Mouse (Mus musculus) hindbrain, postnatal 0 days (tissue): ENCODE results near the gene Cacnb2. TPM values are rescaled to one million over a fixed set of nuclear protein-coding genes. Genes with fewer than 3 reads are reported as not detected.

Experiments
- ATAC-seq: fragments of 200-750 bp; cut with Nextera tagmentation; 2 replicates; pipeline ENCODE4 v1.8.0; 2017; ENCODE audit warnings: mild to moderate bottlenecking, moderate TSS enrichment, moderate library complexity
- DNase-seq: peaks from one replicate; pipeline ENCODE4 v3.0.0-alpha.2; 2015; ENCODE audit warnings: low spot score
- H3K27ac ChIP-seq: fragments of 300-500 bp; sonication (generic); 2 replicates; pipeline ENCODE4 v1.5.1; 2014; ENCODE audit warnings: mild to moderate bottlenecking
- H3K27me3 ChIP-seq: fragments of 300-500 bp; sonication (generic); 2 replicates; pipeline ENCODE4 v1.6.1; 2014; ENCODE audit warnings: low read length, mixed read lengths; ENCODE audit not compliant: insufficient read depth
- H3K36me3 ChIP-seq: fragments of 300-500 bp; sonication (generic); 2 replicates; pipeline ENCODE4 v1.6.1; 2014; ENCODE audit warnings: low read length, mixed read lengths; ENCODE audit not compliant: insufficient read depth
- H3K4me1 ChIP-seq: fragments of 300-500 bp; sonication (generic); 2 replicates; pipeline ENCODE4 v1.6.1; 2014; ENCODE audit warnings: antibody characterized with exemption, low read length, mixed read lengths; ENCODE audit not compliant: insufficient read depth
- H3K4me2 ChIP-seq: fragments of 300-500 bp; sonication (generic); 2 replicates; pipeline ENCODE4 v1.6.1; 2014; ENCODE audit warnings: low read depth, mild to moderate bottlenecking, low read length, moderate library complexity, mixed read lengths
- H3K4me3 ChIP-seq: fragments of 300-500 bp; sonication (generic); 2 replicates; pipeline ENCODE4 v1.5.1; 2014; ENCODE audit warnings: low read length
- H3K9ac ChIP-seq: fragments of 300-500 bp; sonication (generic); replicated peaks from 2 replicates; pipeline ENCODE4 v1.6.1; 2014; ENCODE audit warnings: mild to moderate bottlenecking, low read length, moderate library complexity, mixed read lengths
- H3K9me3 ChIP-seq: fragments of 300-500 bp; sonication (generic); 2 replicates; pipeline ENCODE4 v1.6.1; 2016; ENCODE audit warnings: low read length, mixed read lengths
- CTCF ChIP-seq: IDR thresholded peaks from 2 replicates; pipeline ENCODE4 v1.5.1; 2016; ENCODE audit warnings: antibody characterized with exemption, control low read depth, low read depth
- WGBS: fragments of 180-500 bp; shearing (Covaris S2); extraction: QIAGEN DNeasy Blood & Tissue Kit; methylation state at CpG from one replicate; pipeline ENCODE4 v1.1.7; 2014; 5-methylcytosine and 5-hydroxymethylcytosine counted together
- polyA plus RNA-seq: library from polyadenylated mRNA; unstranded; fragments of >200 nt; fragmentation: Nextera tagmentation; extraction: Ambion mirVana; gene quantifications from 2 replicates; pipeline ENCODE4 v1.2.1, GENCODE M21; 2015
- total RNA-seq: library from RNA; depleted of rRNA; stranded (reverse); fragments of >200 nt; gene quantifications from 2 replicates; pipeline ENCODE4 v1.2.3, GENCODE M21; 2014; rRNA removed

Gene Cacnb2
- 21.7 and 28.1 TPM in 2 replicates for total RNA-seq
- 8.1 and 9.1 TPM in 2 replicates for polyA plus RNA-seq

DNA sequence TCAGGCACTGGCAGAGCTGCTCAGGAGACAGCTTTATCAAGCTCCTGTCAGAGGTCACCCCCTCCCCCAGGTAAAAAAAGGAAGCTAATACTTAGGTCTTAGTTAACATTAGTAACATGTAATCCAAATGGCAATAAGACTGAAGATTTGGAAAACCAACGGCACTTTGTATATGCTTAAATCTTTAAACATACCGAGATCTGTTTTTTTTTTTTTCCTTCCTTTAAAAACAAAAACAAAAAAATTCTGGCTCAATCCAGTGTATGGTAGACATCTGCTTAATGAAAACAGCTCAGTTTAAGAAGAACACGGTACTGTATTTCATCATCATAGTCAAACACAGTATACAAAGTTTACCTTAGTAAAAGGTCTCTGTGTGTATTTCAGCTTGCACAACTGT lies at the start of gene Cacnb2:
TSS of gene Cacnb2 (plus strand) at position 301 of the 400 bp plus-strand sequence.
- peaks cover 8% of the 10 kb centered on the region; the same call in 1 of the 2 replicates for H3K4me1 ChIP-seq
- WGBS, result 62% methylated on average over 3 of the region's 3 CpGs
- TF ChIP-seq CTCF, result no peak
- H3K4me3 ChIP-seq, result peak within 1 kb of the TSS; percentile 74
- no peaks in the 10 kb centered on the region for H3K36me3 ChIP-seq
- no peak for ATAC-seq
- H3K4me2 ChIP-seq, result peak within 1 kb of the TSS; percentile 99
- no peaks in the 10 kb centered on the region for H3K27me3 ChIP-seq
- H3K9ac ChIP-seq, result peak within 1 kb of the TSS; percentile 61; the same call in 1 of the 2 replicates
- H3K27ac ChIP-seq, result peak within 1 kb of the TSS; percentile 69; the same call in 1 of the 2 replicates
- no peak for DNase-seq
- no peaks in the 10 kb centered on the region for H3K9me3 ChIP-seq

DNA sequence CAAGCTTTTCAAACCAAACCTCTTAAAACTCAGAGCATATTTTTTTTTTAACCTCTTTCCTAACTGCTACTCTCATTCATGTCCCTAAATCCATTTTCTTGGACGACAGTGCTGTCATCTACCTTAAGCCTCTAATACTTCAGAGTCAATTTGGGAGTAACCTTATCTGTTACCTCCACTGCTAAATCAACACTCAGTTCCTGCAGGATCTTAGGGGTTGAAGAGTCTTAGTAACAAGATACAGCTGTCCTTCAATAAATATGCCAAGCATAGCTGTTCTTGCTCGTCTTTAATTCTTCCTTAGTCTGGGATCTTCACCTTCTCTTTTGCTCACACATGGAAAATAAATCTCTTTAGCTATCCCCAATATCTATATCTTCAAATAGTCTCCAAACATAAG lies 34.9 kb upstream of the Cacnb2 start:
- Histone ChIP-seq H3K9ac (no peak overlapping the region), H3K4me1 (no peaks in the 10 kb centered on the region), H3K9me3 (no peaks in the 10 kb centered on the region), H3K36me3 (no peaks in the 10 kb centered on the region), H3K27ac (no peak overlapping the region), H3K27me3 (no peaks in the 10 kb centered on the region), H3K4me3 (no peak overlapping the region), H3K4me2 (no peak overlapping the region)
- ATAC-seq (no peak), DNase-seq (no peak)
- no peak for TF ChIP-seq CTCF
- WGBS, result 77% methylated on average over 2 of the region's 2 CpGs

DNA sequence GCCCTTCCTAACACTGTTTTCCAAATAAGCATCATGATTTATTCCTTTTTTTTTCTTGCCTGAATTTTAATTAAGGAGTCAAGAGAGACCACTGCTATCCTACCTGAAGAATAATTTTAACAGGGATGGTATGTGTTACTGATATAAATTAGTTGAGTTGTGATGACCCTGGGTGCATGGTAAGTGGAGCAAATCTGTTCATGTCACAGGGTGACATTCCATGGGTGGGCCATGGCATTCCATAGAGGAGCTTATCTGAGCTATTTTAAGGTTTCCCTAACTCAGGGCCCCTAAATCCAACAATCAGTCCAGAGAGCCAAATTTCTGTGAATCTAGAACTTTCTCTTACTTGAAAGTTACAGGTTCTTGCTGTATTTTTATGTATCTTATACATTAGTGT lies 31.6 kb upstream of the Cacnb2 start:
- ATAC-seq (no peak), DNase-seq (no peak)
- Histone ChIP-seq H3K36me3 (no peaks in the 10 kb centered on the region), H3K9ac (no peak overlapping the region), H3K4me1 (no peaks in the 10 kb centered on the region), H3K4me3 (no peak overlapping the region), H3K27me3 (no peaks in the 10 kb centered on the region), H3K4me2 (no peak overlapping the region), H3K9me3 (no peaks in the 10 kb centered on the region), H3K27ac (no peak overlapping the region)
- no peak for TF ChIP-seq CTCF

DNA sequence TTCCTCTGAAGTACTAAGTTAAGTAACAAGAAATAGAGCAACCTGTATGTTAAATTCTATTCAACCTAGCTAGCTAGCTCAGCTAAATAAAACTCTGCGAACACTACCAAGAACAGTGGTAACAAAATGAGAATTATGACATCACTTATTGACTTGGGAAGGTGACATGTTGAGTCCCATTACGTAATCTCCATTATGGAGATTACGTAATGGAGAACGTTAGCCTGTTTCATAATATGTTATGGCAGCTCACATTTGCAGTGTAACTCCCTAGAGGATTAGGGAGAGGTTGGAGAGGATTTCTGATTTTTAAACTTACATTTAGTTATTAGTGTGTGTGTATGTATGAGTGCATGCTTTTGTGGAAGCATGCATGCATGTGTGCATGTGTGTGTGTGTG lies 13.3 kb upstream of the Cacnb2 start:
- Histone ChIP-seq H3K27me3 (no peaks in the 10 kb centered on the region), H3K4me1 (no peaks in the 10 kb centered on the region), H3K9me3 (no peaks in the 10 kb centered on the region), H3K4me2 (no peak overlapping the region), H3K9ac (no peak overlapping the region), H3K27ac (no peak overlapping the region), H3K36me3 (no peaks in the 10 kb centered on the region), H3K4me3 (no peak overlapping the region)
- 84% methylated on average over 4 of the region's 4 CpGs for WGBS
- DNase-seq, result no peak
- ATAC-seq, result no peak
- no peak for TF ChIP-seq CTCF

DNA sequence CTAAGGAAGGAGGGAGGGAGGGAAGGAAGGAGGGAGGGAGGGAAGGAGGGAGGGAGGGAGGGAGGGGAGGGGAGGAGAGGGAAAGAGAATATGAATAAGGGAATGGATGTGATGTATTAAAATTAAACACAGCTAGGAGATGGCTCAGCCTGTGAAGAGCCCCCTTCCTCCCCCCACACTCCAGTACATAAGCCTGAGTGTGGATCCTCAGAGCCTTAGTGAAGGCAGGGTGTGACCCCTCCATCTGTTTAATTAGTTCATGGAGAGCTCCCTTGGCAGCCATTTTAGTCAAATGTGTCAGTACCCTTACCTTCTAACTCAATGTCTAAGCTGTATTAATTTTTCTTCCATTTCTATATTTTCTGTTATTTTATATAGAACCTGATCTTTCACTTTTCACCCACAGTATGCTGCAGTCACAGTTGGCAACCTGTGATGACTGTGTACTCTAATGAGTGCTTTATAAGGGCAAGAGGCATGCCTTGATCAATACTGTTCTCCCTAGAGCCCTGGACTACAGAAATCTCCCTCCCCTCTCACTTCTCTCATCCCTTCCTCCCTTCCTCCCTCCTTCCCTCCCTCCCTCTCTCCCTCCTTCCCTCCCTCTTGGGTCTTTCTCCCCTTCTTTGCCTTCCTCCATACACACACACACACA lies 4.9 kb upstream of the Cacnb2 start:
- DNase-seq, result no peak
- Histone ChIP-seq H3K4me3 (no peak overlapping the region), H3K27me3 (no peaks in the 10 kb centered on the region), H3K4me1 (no peaks in the 10 kb centered on the region), H3K4me2 (no peak overlapping the region), H3K36me3 (no peaks in the 10 kb centered on the region), H3K27ac (no peak overlapping the region), H3K9ac (no peak overlapping the region), H3K9me3 (no peaks in the 10 kb centered on the region)
- TF ChIP-seq CTCF, result no peak
- 0 out of 2 replicates have a peak, but pooled peaks have one; percentile 35 for ATAC-seq

DNA sequence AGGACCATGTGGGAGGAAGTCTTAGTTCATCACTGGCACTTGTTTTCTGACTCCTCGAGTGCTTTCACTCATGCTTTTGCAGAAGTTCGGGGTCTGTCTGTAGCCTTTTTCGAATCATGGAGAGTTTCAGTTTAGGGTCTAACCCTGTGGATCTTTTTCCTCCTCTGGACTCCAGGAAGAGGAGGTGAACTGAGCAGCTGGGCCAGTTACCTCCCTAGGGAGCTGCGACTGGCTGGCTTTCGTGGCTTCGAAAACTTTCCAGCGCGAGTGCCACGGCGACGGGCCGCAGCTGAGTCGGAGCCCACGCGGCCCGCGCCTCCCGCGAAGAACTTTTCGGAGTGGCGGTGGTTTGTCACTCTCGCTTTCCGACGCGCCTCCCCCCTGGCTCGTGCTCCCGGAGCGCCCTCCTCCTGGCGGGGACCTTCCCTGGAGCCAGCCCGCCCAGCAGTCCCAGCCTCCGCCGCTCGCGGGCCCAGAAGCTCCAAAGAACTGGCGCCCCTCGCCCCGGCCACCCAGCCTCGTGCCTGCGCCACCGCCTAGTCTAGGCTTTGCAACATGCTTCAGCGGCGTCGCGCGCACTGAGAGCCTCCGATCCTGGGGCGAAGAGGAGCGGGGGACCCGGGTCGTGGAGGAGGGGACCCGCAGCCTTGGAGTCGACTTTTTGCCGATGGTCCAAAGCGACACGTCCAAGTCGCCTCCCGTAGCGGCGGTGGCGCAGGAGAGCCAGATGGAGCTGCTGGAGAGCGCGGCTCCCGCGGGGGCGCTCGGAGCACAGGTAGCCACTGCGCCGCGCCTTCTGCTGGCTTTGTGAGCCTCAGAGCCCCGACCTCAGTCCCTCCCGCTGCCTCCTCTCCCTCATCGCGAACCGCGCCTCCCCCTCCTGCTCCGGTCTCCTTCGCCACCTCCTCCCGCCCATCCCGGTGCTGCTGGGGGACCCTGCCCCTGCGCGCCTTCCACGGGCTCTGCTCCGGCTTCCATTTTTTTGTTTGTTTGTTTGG lies 1.2 kb downstream of the Cacnb2 start:
- peak overlapping the region; percentile 99 for H3K4me2 ChIP-seq
- peak overlapping the region; percentile 61 for H3K9ac ChIP-seq
- no peaks in the 10 kb centered on the region for H3K36me3 ChIP-seq
- WGBS, result under 1% methylated on average over 80 of the region's 83 CpGs
- ATAC-seq (peak; percentile 86), DNase-seq (peak; percentile 67)
- no peak; the same call in 1 of the 2 replicates for TF ChIP-seq CTCF
- H3K27me3 ChIP-seq, result no peaks in the 10 kb centered on the region
- H3K4me3 ChIP-seq, result peak overlapping the region; percentile 74
- no peaks in the 10 kb centered on the region for H3K9me3 ChIP-seq
- H3K27ac ChIP-seq, result peak overlapping the region; percentile 69
- peaks cover 8% of the 10 kb centered on the region; the same call in 1 of the 2 replicates for H3K4me1 ChIP-seq
